Mouse (Mus musculus): Measurements from ENCODE around the gene Tomm5.
"Not testable (repeated sequence)": the region's sequence is repeated elsewhere in the genome, so short reads cannot be mapped to it uniquely, and the experiment has no call there.

The Tomm5 gene

GRCm38 (mm10) chr4:45066036-45066730 is 41.7 kb downstream of the Tomm5 start:
- no peak for DNase-seq (ENCODE audit: low spot score in 2 of 2)

GRCm38 (mm10) chr4:45064577-45064976 is 43.3 kb downstream of the Tomm5 start:
- no peak for DNase-seq (ENCODE audit: low spot score in 2 of 2)

- DNase-seq (ENCODE audit: low spot score in 2 of 2): not testable (repeated sequence)
These were observed 44.1 kb downstream of the Tomm5 start for GRCm38 (mm10) chr4:45063836-45064235.

- DNase-seq (ENCODE audit: low spot score in 2 of 2): peak; percentile 45 to 58
These were observed 52.5 kb downstream of the Tomm5 start for GRCm38 (mm10) chr4:45055451-45055850.
